Mouse (Mus musculus) MEL (cell line): ENCODE measurements at regions not wholly inside any gene's neighbourhood (a gene's known extent, or its start where the extent isn't known, plus 50 kb on each side); places are given as distances from the start of the nearest gene placed in this dataset.

Experiments
- DNase-seq: peaks from one replicate; pipeline ENCODE4 v3.0.0; 2011; ENCODE audit warnings: low read depth, low spot score
- H3K27ac ChIP-seq: 2 replicates; pipeline ENCODE4 v1.5.1; 2012; ENCODE audit warnings: low read depth, mild to moderate bottlenecking, control low read depth, low read length, moderate library complexity; ENCODE audit not compliant: control insufficient read depth
- H3K27me3 ChIP-seq, 2 experiments: fragments of 150-350 bp in 1 of 2; sonication (generic) in 1 of 2; 2 replicates each; pipeline ENCODE4 v1.6.1; 2012; ENCODE audit warnings: low read length in 2 of 2, mild to moderate bottlenecking in 2 of 2, improper control_type of control experiment in 1 of 2, moderate library complexity in 1 of 2; ENCODE audit not compliant: insufficient read depth in 2 of 2, control insufficient read depth in 1 of 2
- H3K36me3 ChIP-seq, 2 experiments: 2 replicates each; pipeline ENCODE4 v1.6.1; 2012 to 2014; ENCODE audit warnings: low read length in 2 of 2, improper control_type of control experiment in 1 of 2, inconsistent platforms in 1 of 2, mild to moderate bottlenecking in 1 of 2; ENCODE audit not compliant: insufficient read depth in 2 of 2, control insufficient read depth in 1 of 2
- H3K4me1 ChIP-seq, 2 experiments: fragments of 150-350 bp in 1 of 2; sonication (generic) in 1 of 2; 2 replicates each; pipeline ENCODE4 v1.6.1; 2012; ENCODE audit warnings: low read length in 2 of 2, improper control_type of control experiment in 1 of 2, mild to moderate bottlenecking in 1 of 2; ENCODE audit not compliant: insufficient read depth in 2 of 2, control insufficient read depth in 1 of 2
- H3K4me3 ChIP-seq, 2 experiments: fragments of 150-350 bp in 1 of 2; sonication (generic) in 1 of 2; 2 replicates each; pipeline ENCODE4 v1.5.1; 2012; ENCODE audit warnings: low read depth in 2 of 2, low read length in 2 of 2, mild to moderate bottlenecking in 2 of 2, moderate library complexity in 2 of 2, control low read depth in 1 of 2, improper control_type of control experiment in 1 of 2; ENCODE audit not compliant: control insufficient read depth in 1 of 2, insufficient read depth in 1 of 2
- H3K79me2 ChIP-seq: 2 replicates; pipeline ENCODE4 v1.6.1; 2012; ENCODE audit warnings: mild to moderate bottlenecking, low read length, moderate library complexity; ENCODE audit not compliant: control insufficient read depth, poor library complexity, insufficient read depth
- H3K9ac ChIP-seq: 2 replicates; pipeline ENCODE4 v1.6.1; 2012; ENCODE audit warnings: low read depth, mild to moderate bottlenecking, control low read depth, low read length, moderate library complexity; ENCODE audit not compliant: control insufficient read depth, poor library complexity, severe bottlenecking
- H3K9me3 ChIP-seq: fragments of 150-350 bp; sonication (generic); replicated peaks from 2 replicates; pipeline ENCODE4 v1.6.1; 2012; ENCODE audit warnings: mild to moderate bottlenecking, low read length, improper control_type of control experiment, moderate library complexity; ENCODE audit not compliant: insufficient read depth
- CHD1 ChIP-seq: IDR thresholded peaks from 2 replicates; pipeline ENCODE4 v1.6.1; 2012; ENCODE audit warnings: low read depth, mild to moderate bottlenecking, inconsistent platforms, low read length, improper control_type of control experiment
- CTCF ChIP-seq, 3 experiments: IDR thresholded peaks in 2 of 3; conservative IDR thresholded peaks in 1 of 3; 2 replicates each; pipeline ENCODE4 v1.5.1; 2011 to 2012; ENCODE audit warnings: low read length in 3 of 3, low read depth in 2 of 3, mild to moderate bottlenecking in 2 of 3, improper control_type of control experiment in 1 of 3, inconsistent platforms in 1 of 3, mixed read lengths in 1 of 3, moderate library complexity in 1 of 3; ENCODE audit not compliant: control insufficient read depth in 1 of 3, insufficient read depth in 1 of 3, poor library complexity in 1 of 3, severe bottlenecking in 1 of 3
- ELF1 ChIP-seq: IDR thresholded peaks from 2 replicates; pipeline ENCODE4 v1.6.1; 2014; ENCODE audit warnings: low read depth, mild to moderate bottlenecking, inconsistent platforms, low read length, improper control_type of control experiment, moderate library complexity
- GABPA ChIP-seq: IDR thresholded peaks from 2 replicates; pipeline ENCODE4 v1.6.1; 2012; ENCODE audit warnings: low read depth, mild to moderate bottlenecking, inconsistent platforms, low read length, improper control_type of control experiment, moderate library complexity
- GATA1 ChIP-seq: IDR thresholded peaks from 2 replicates; pipeline ENCODE4 v1.6.1; 2011; ENCODE audit warnings: low read depth, low read length, improper control_type of control experiment
- JUND ChIP-seq: IDR thresholded peaks from 2 replicates; pipeline ENCODE4 v1.6.1; 2011; ENCODE audit warnings: low read depth, mild to moderate bottlenecking, improper control_type of control experiment, low read length
- KAT2A ChIP-seq: conservative IDR thresholded peaks from 2 replicates; pipeline ENCODE4 v1.6.1; 2012; ENCODE audit warnings: low read depth, low read length, improper control_type of control experiment, inconsistent platforms
- MAX ChIP-seq: IDR thresholded peaks from 2 replicates; pipeline ENCODE4 v1.6.1; 2011; ENCODE audit warnings: low read length, improper control_type of control experiment
- MAZ ChIP-seq: IDR thresholded peaks from 2 replicates; pipeline ENCODE4 v1.6.1; 2012; ENCODE audit warnings: low read depth, mild to moderate bottlenecking, inconsistent platforms, low read length, improper control_type of control experiment
- MEF2A ChIP-seq: IDR thresholded peaks from 2 replicates; pipeline ENCODE4 v1.6.1; 2014; ENCODE audit warnings: low read depth, mild to moderate bottlenecking, inconsistent platforms, low read length, improper control_type of control experiment; ENCODE audit not compliant: poor library complexity, insufficient replicate concordance, severe bottlenecking; ENCODE audit errors: extremely low read depth
- NRF1 ChIP-seq: IDR thresholded peaks from 2 replicates; pipeline ENCODE4 v1.6.1; 2014; ENCODE audit warnings: low read depth, mild to moderate bottlenecking, inconsistent platforms, low read length, improper control_type of control experiment, moderate library complexity; ENCODE audit not compliant: poor library complexity, insufficient read depth, severe bottlenecking
- POLR2AphosphoS2 ChIP-seq: IDR thresholded peaks from 2 replicates; pipeline ENCODE4 v1.6.1; 2011; ENCODE audit warnings: low read length, improper control_type of control experiment
- RAD21 ChIP-seq: IDR thresholded peaks from 2 replicates; pipeline ENCODE4 v1.6.1; 2011; ENCODE audit warnings: mild to moderate bottlenecking, low read depth, low read length, improper control_type of control experiment
- RCOR1 ChIP-seq: IDR thresholded peaks from 2 replicates; pipeline ENCODE4 v1.6.1; 2012; ENCODE audit warnings: low read depth, mild to moderate bottlenecking, inconsistent platforms, low read length, improper control_type of control experiment
- SIN3A ChIP-seq: IDR thresholded peaks from 2 replicates; pipeline ENCODE4 v1.6.1; 2012; ENCODE audit warnings: low read length, improper control_type of control experiment, inconsistent platforms
- TAL1 ChIP-seq: IDR thresholded peaks from 2 replicates; pipeline ENCODE4 v1.6.1; 2012; ENCODE audit warnings: mild to moderate bottlenecking, inconsistent platforms, low read length, moderate library complexity, mixed read lengths
- TBP ChIP-seq: IDR thresholded peaks from 2 replicates; pipeline ENCODE4 v1.8.0; 2011; ENCODE audit warnings: low read depth, low read length, improper control_type of control experiment
- TCF12 ChIP-seq: IDR thresholded peaks from 2 replicates; pipeline ENCODE4 v1.6.1; 2014; ENCODE audit warnings: low read depth, mild to moderate bottlenecking, inconsistent platforms, low read length, improper control_type of control experiment, moderate library complexity
- USF1 ChIP-seq: IDR thresholded peaks from 2 replicates; pipeline ENCODE4 v1.6.1; 2014; ENCODE audit warnings: low read depth, mild to moderate bottlenecking, inconsistent platforms, low read length, improper control_type of control experiment, moderate library complexity
- ZC3H11A ChIP-seq: IDR thresholded peaks from 2 replicates; pipeline ENCODE4 v1.6.1; 2012; ENCODE audit warnings: low read depth, mild to moderate bottlenecking, inconsistent platforms, low read length, improper control_type of control experiment
- ZMIZ1 ChIP-seq: IDR thresholded peaks from 2 replicates; pipeline ENCODE4 v1.6.1; 2012; ENCODE audit warnings: low read depth, mild to moderate bottlenecking, inconsistent platforms, low read length, improper control_type of control experiment, moderate library complexity

DNA sequence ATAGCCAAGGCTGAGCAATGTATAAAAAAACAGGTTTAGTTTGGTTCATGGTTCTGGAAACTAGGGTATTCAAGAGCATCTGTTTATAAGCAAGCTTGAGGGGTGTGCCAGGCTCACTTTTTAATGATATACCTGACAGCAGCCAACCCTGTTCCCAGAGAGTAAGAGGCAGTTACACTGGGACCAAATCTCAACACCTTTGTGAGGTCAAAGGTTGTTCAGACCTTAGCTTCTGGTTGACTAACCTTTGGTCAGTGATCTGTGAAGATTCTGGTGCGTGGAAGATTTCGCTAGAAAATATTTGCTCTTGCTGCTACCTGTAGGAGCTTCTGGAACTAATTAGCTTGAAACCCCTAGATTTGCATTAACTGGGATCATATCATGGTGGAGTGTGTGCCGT lies 140.8 kb downstream of the Bod1 start:
- Histone ChIP-seq H3K4me1 (no peaks in the 10 kb centered on the region), H3K9me3 (no peaks in the 10 kb centered on the region), H3K27me3 (no peaks in the 10 kb centered on the region; a peak in 2 of 4 replicates), H3K9ac (no peak overlapping the region), H3K79me2 (no peaks in the 10 kb centered on the region), H3K27ac (no peak overlapping the region), H3K4me3 (no peak overlapping the region), H3K36me3 (no peaks in the 10 kb centered on the region)
- TF ChIP-seq CHD1 (no peak), TCF12 (no peak), MEF2A (no peak), TAL1 (no peak), POLR2AphosphoS2 (no peak), ZC3H11A (no peak), TBP (no peak), ELF1 (no peak), CTCF (IDR thresholded peaks at IDR 0.05 in 2 of 3, conservative IDR thresholded peaks at IDR 0.05 in 1 of 3; ENCODE audit: control insufficient read depth in 1 of 3, insufficient read depth in 1 of 3, low read depth in 2 of 3, low read length in 3 of 3, poor library complexity in 1 of 3, severe bottlenecking in 1 of 3) (no peak), GATA1 (no peak), NRF1 (no peak)
- no peak for DNase-seq

- no peak overlapping the region for H3K9ac ChIP-seq
- H3K36me3 ChIP-seq, result no peaks in the 10 kb centered on the region
- TF ChIP-seq RCOR1, result no peak
- no peak for TF ChIP-seq GATA1
- no peak for TF ChIP-seq GABPA
- TF ChIP-seq MAZ, result no peak
- TF ChIP-seq MAX, result no peak
- no peak for TF ChIP-seq NRF1
- no peak for TF ChIP-seq USF1
- no peak for TF ChIP-seq JUND
- no peak for TF ChIP-seq TAL1
- TF ChIP-seq ZMIZ1, result no peak
- no peak for TF ChIP-seq MEF2A
- TF ChIP-seq SIN3A, result no peak
- no peak for TF ChIP-seq KAT2A
- TF ChIP-seq RAD21, result no peak
- no peaks in the 10 kb centered on the region for H3K9me3 ChIP-seq
- H3K27ac ChIP-seq, result no peak overlapping the region
- H3K4me3 ChIP-seq, result no peak overlapping the region
- H3K79me2 ChIP-seq, result no peaks in the 10 kb centered on the region
- no peaks in the 10 kb centered on the region for H3K4me1 ChIP-seq
- H3K27me3 ChIP-seq, result no peaks in the 10 kb centered on the region; a peak in 2 of 4 replicates
- no peak for DNase-seq
These were observed 142.0 kb downstream of the Bod1 start for GRCm38 (mm10) chr11:31529686-31530085.
